Mouse (Mus musculus) limb, embryonic 15.5 days (tissue): Measurements from ENCODE around the gene Adh4. TPM values are rescaled to one million over a fixed set of nuclear protein-coding genes. Genes with fewer than 3 reads are reported as not detected.
A peak's percentile ranks its signal among the peaks of the same experiment; 100 is the strongest.

Experiments used
- ATAC-seq: fragments of 200-750 bp; cut with Nextera tagmentation; 2 replicates; pipeline ENCODE4 v1.8.0; 2017; ENCODE audit warnings: low read depth, moderate TSS enrichment; ENCODE audit not compliant: insufficient number of reproducible peaks, low FRiP score, low TSS enrichment
- H3K27ac ChIP-seq: fragments of 300-500 bp; sonication (generic); 2 replicates; pipeline ENCODE4 v1.5.1; 2015; ENCODE audit warnings: moderate library complexity, mild to moderate bottlenecking, inconsistent platforms
- H3K27me3 ChIP-seq: fragments of 300-500 bp; sonication (generic); 2 replicates; pipeline ENCODE4 v1.6.1; 2015; ENCODE audit warnings: inconsistent platforms
- H3K36me3 ChIP-seq: fragments of 300-500 bp; sonication (generic); 2 replicates; pipeline ENCODE4 v1.6.1; 2015; ENCODE audit warnings: inconsistent platforms
- H3K4me1 ChIP-seq: fragments of 300-500 bp; sonication (generic); 2 replicates; pipeline ENCODE4 v1.6.1; 2015; ENCODE audit warnings: inconsistent platforms
- H3K4me2 ChIP-seq: fragments of 300-500 bp; sonication (generic); 2 replicates; pipeline ENCODE4 v1.6.1; 2015; ENCODE audit warnings: mild to moderate bottlenecking, inconsistent platforms
- H3K4me3 ChIP-seq: fragments of 300-500 bp; sonication (generic); 2 replicates; pipeline ENCODE4 v1.5.1; 2015; ENCODE audit warnings: mild to moderate bottlenecking, inconsistent platforms
- H3K9ac ChIP-seq: fragments of 300-500 bp; sonication (generic); 2 replicates; pipeline ENCODE4 v1.6.1; 2015; ENCODE audit warnings: inconsistent platforms
- H3K9me3 ChIP-seq: fragments of 300-500 bp; sonication (generic); 2 replicates; pipeline ENCODE4 v1.6.1; 2016; ENCODE audit warnings: inconsistent platforms
- WGBS: fragments of 180-500 bp; shearing (Covaris S2); methylation state at CpG from one replicate; pipeline ENCODE4 v1.1.7; 2015; 5-methylcytosine and 5-hydroxymethylcytosine counted together
- polyA plus RNA-seq: library from polyadenylated mRNA; unstranded; fragments of >200 nt; fragmentation: Nextera tagmentation; extraction: Ambion mirVana; gene quantifications from 2 replicates; pipeline ENCODE4 v1.2.1, GENCODE M21; 2015

Gene Adh4
- polyA plus RNA-seq, 1 experiment from 2014 or later: 0.18 TPM

DNA sequence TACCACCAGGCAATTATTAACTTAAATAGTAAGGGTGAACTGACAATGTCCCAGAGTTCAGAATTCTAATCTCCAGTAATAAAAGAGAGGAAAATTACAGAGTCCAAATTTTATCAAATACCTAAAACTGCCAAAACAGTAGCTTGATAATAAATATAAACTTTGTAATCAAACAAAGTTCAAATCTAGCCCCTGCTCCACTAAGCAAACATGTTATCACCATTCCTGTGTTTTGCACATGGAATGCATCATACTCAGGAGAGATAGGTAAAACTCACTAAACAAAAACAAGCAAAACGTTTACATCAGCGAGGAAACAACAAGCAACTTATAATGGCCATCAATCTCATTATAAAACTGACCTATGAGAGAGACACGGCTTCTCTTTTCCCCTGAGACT, 5.1 kb upstream of the Adh4 start:
- Histone ChIP-seq H3K9me3 (no peaks in the 10 kb centered on the region), H3K27me3 (no peaks in the 10 kb centered on the region), H3K4me3 (no peak overlapping the region), H3K27ac (no peak overlapping the region), H3K4me1 (no peaks in the 10 kb centered on the region), H3K36me3 (no peaks in the 10 kb centered on the region), H3K4me2 (no peak overlapping the region), H3K9ac (no peak overlapping the region)
- 73% methylated on average over 3 of the region's 3 CpGs for WGBS
- no peak for ATAC-seq

- Histone ChIP-seq H3K27ac (no peak overlapping the region), H3K36me3 (no peaks in the 10 kb centered on the region), H3K4me3 (no peak overlapping the region), H3K9ac (no peak overlapping the region), H3K27me3 (no peaks in the 10 kb centered on the region), H3K4me1 (no peaks in the 10 kb centered on the region), H3K4me2 (no peak overlapping the region), H3K9me3 (no peaks in the 10 kb centered on the region)
- 44% methylated on average over 6 of the region's 6 CpGs for WGBS
- ATAC-seq: no peak
Observed at GRCm38 (mm10) chr3:138419369-138419768, 4.1 kb downstream of the Adh4 start.

GRCm38 (mm10) chr3:138420385-138420784, 5.1 kb downstream of the Adh4 start:
- 88% methylated on average over 3 of the region's 3 CpGs for WGBS
- no peak for ATAC-seq

GRCm38 (mm10) chr3:138423664-138424063, 8.4 kb downstream of the Adh4 start:
- H3K27me3 ChIP-seq: no peaks in the 10 kb centered on the region
- no peaks in the 10 kb centered on the region for H3K9me3 ChIP-seq
- H3K27ac ChIP-seq: no peak overlapping the region
- ATAC-seq: no peak
- no peaks in the 10 kb centered on the region for H3K4me1 ChIP-seq
- H3K4me2 ChIP-seq: no peak overlapping the region
- no peaks in the 10 kb centered on the region for H3K36me3 ChIP-seq
- no peak overlapping the region for H3K4me3 ChIP-seq
- no peak overlapping the region for H3K9ac ChIP-seq
- WGBS: 62% methylated on average over 2 of the region's 2 CpGs

More at GRCm38 (mm10) chr3:138420385-138420784, 5.1 kb downstream of the Adh4 start:
- H3K27me3 ChIP-seq: no peaks in the 10 kb centered on the region
- no peak overlapping the region for H3K9ac ChIP-seq
- no peaks in the 10 kb centered on the region for H3K36me3 ChIP-seq
- no peak overlapping the region for H3K4me2 ChIP-seq
- H3K27ac ChIP-seq: no peak overlapping the region
- H3K9me3 ChIP-seq: no peaks in the 10 kb centered on the region
- H3K4me1 ChIP-seq: no peaks in the 10 kb centered on the region
- no peak overlapping the region for H3K4me3 ChIP-seq

- H3K27ac ChIP-seq: no peak overlapping the region
- H3K9me3 ChIP-seq: no peaks in the 10 kb centered on the region
- no peak overlapping the region for H3K9ac ChIP-seq
- H3K27me3 ChIP-seq: no peaks in the 10 kb centered on the region
- 63% methylated on average over 4 of the region's 4 CpGs for WGBS
- H3K4me1 ChIP-seq: no peaks in the 10 kb centered on the region
- no peak for ATAC-seq
- no peak overlapping the region for H3K4me2 ChIP-seq
- no peaks in the 10 kb centered on the region for H3K36me3 ChIP-seq
- H3K4me3 ChIP-seq: no peak overlapping the region
Observed at GRCm38 (mm10) chr3:138424247-138424646, 9.0 kb downstream of the Adh4 start.

GRCm38 (mm10) chr3:138430360-138430976, 15.2 kb downstream of the Adh4 start:
- WGBS: 71% methylated on average over 6 of the region's 6 CpGs
- no peak for ATAC-seq
- H3K36me3 ChIP-seq: no peaks in the 10 kb centered on the region

DNA sequence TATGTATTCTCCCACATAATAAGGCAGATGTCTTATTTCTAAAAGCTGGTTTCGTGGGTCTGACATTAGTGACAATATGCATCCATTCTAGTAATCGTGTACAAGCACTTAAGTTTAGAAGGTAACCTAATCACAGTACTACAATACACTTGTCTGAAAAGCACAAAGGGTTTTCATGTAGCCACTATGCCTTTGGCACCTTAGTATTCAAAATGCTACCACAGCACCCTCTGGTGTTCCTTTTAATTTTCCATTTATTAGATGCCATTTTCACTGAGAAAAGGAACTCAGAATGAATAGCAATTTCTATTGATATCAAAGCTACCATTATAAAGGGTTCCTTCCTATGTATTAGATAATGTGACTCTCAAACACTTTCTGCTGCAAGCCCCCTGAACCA, 16.6 kb downstream of the Adh4 start:
- Histone ChIP-seq H3K36me3 (no peaks in the 10 kb centered on the region), H3K27ac (no peak overlapping the region), H3K4me3 (no peak overlapping the region), H3K4me2 (no peak overlapping the region), H3K4me1 (no peaks in the 10 kb centered on the region), H3K27me3 (no peaks in the 10 kb centered on the region), H3K9ac (no peak overlapping the region), H3K9me3 (no peaks in the 10 kb centered on the region)
- WGBS: 67% methylated on average over 2 of the region's 2 CpGs
- ATAC-seq: no peak

More at GRCm38 (mm10) chr3:138430360-138430976, 15.2 kb downstream of the Adh4 start:
- H3K27me3 ChIP-seq: no peaks in the 10 kb centered on the region
- no peaks in the 10 kb centered on the region for H3K4me1 ChIP-seq
- H3K9me3 ChIP-seq: no peaks in the 10 kb centered on the region
- H3K4me3 ChIP-seq: no peak overlapping the region
- H3K27ac ChIP-seq: no peak overlapping the region
- no peak overlapping the region for H3K4me2 ChIP-seq
- H3K9ac ChIP-seq: no peak overlapping the region

- Histone ChIP-seq H3K27me3 (no peaks in the 10 kb centered on the region), H3K9me3 (no peaks in the 10 kb centered on the region), H3K9ac (no peak overlapping the region), H3K4me1 (peaks cover 4% of the 10 kb centered on the region; the same call in 1 of the 2 replicates), H3K4me2 (no peak overlapping the region), H3K36me3 (no peaks in the 10 kb centered on the region), H3K27ac (no peak overlapping the region), H3K4me3 (no peak overlapping the region)
- WGBS: 69% methylated on average over 3 of the region's 3 CpGs
- no peak for ATAC-seq
Observed at GRCm38 (mm10) chr3:138438716-138439115, 23.4 kb downstream of the Adh4 start.

- Histone ChIP-seq H3K9ac (peak overlapping the region; percentile 50), H3K9me3 (no peaks in the 10 kb centered on the region), H3K27ac (peak overlapping the region; percentile 91), H3K27me3 (no peaks in the 10 kb centered on the region), H3K4me3 (peak overlapping the region; percentile 96), H3K4me1 (peaks cover 11% of the 10 kb centered on the region), H3K4me2 (peak overlapping the region; percentile 83), H3K36me3 (peaks cover 22% of the 10 kb centered on the region)
- 0 out of 2 replicates have a peak, but pooled peaks have one; percentile 3 for ATAC-seq
- WGBS: 3% methylated on average over 9 of the region's 9 CpGs
Observed at GRCm38 (mm10) chr3:138442203-138442602, 26.9 kb downstream of the Adh4 start.

- H3K36me3 ChIP-seq: peaks cover 26% of the 10 kb centered on the region
- H3K9me3 ChIP-seq: no peaks in the 10 kb centered on the region
- H3K27ac ChIP-seq: peak within 1 kb of the TSS; percentile 91
- H3K9ac ChIP-seq: peak within 1 kb of the TSS; percentile 87
- peak; percentile 99 for ATAC-seq
- under 1% methylated on average over 86 of the region's 86 CpGs for WGBS
- H3K4me3 ChIP-seq: peak within 1 kb of the TSS; percentile 96
- H3K4me1 ChIP-seq: peaks cover 11% of the 10 kb centered on the region
- H3K27me3 ChIP-seq: no peaks in the 10 kb centered on the region
- H3K4me2 ChIP-seq: peak within 1 kb of the TSS; percentile 83
Observed at GRCm38 (mm10) chr3:138442612-138443464, 27.6 kb downstream of the Adh4 start, which contains the start of gene Adh5. Gene Adh5 (plus strand): TSS chr3:138443093.

DNA sequence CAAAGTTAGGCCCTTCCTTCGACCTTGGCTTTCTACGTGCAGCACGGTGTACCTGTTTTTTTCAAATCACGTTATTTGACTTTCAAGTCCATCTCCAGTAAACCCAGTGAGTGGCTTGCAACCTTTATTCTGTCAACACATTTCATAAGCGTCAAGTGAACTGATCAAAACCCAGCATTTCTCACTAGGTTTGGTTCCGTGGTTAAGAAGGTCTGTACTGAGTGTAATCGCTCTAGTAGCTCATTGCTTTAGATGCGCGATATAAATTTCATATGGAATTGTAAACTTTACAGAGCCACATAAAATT, 28.2 kb downstream of the Adh4 start:
- Histone ChIP-seq H3K4me3 (peak overlapping the region; percentile 96), H3K4me2 (peak overlapping the region; percentile 47), H3K9ac (peak overlapping the region; percentile 87), H3K36me3 (peaks cover 32% of the 10 kb centered on the region), H3K9me3 (no peaks in the 10 kb centered on the region), H3K27ac (peak overlapping the region; percentile 91), H3K4me1 (peaks cover 11% of the 10 kb centered on the region), H3K27me3 (no peaks in the 10 kb centered on the region)
- WGBS: 2% methylated on average over 9 of the region's 9 CpGs
- no peak for ATAC-seq
